Mouse (Mus musculus) CD4-positive, CD25-positive, alpha-beta regulatory T cell, adult 4 months (primary cell): ENCODE data around the gene Dgkq. TPM values are rescaled to one million over a fixed set of nuclear protein-coding genes. Genes with fewer than 3 reads are reported as not detected.
"Not testable (repeated sequence)": the region's sequence is repeated elsewhere in the genome, so short reads cannot be mapped to it uniquely, and the experiment has no call there.

Experiments used
- ATAC-seq: one replicate; pipeline ENCODE4 v1.8.0; 2017
- polyA plus RNA-seq, 2 experiments: library from polyadenylated mRNA; unstranded; fragments of 100-300 nt; shearing (Covaris generic); gene quantifications; one replicate each; pipeline ENCODE4 v1.2.1; 2017

The Dgkq gene
- polyA plus RNA-seq, 2 experiments from 2014 or later = 5.2 to 7.0 TPM

GRCm38 (mm10) chr5:108654444-108654990, 15.0 kb downstream of the Dgkq start:
- ATAC-seq = no peak

GRCm38 (mm10) chr5:108653341-108653740, 16.1 kb downstream of the Dgkq start:
- ATAC-seq = no peak

- ATAC-seq = peak; percentile 91
Observed at GRCm38 (mm10) chr5:108651823-108652222, 17.6 kb downstream of the Dgkq start.

GRCm38 (mm10) chr5:108651136-108651720, 18.2 kb downstream of the Dgkq start:
- ATAC-seq = no peak

DNA sequence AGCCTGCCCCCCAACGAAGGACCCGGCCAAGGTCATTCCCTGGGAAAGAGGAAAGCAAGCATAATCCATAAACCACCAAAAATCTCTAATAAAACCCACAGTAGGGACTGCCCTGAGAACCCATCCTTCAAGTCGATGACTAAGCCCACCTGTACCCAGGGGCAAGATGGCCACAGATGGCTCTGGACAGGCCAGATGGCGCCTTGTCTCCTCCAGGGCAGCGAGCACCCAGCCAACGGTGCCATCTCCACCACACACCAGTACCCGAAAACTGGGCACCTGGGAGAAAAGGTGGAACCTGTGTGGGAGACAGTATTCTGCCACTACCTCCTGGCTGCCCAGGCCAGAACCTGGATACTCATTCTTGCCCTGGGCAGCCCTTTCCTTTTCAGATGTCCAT, 19.1 kb downstream of the Dgkq start:
- no peak for ATAC-seq

GRCm38 (mm10) chr5:108648937-108649576, 20.4 kb downstream of the Dgkq start:
- no peak for ATAC-seq

- ATAC-seq = no peak
Observed at GRCm38 (mm10) chr5:108647820-108648465, 21.5 kb downstream of the Dgkq start.

- no peak for ATAC-seq
Observed at GRCm38 (mm10) chr5:108647311-108647710, 22.2 kb downstream of the Dgkq start.

DNA sequence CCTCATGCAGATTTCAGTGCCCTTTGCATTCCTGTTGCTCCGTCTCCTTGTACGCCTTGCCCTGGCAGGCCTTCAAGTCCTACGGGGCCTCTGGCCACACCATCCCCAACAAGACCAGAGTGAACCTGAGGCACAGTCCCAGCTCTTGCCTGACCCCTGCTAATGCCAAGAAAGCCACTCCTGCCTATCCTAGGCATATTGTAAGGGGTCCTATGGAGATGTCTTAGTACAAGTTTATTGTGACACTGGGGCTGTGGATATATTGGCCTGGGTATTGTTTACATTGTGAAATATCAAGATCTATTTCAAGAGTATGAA, 23.2 kb downstream of the Dgkq start:
- no peak for ATAC-seq

GRCm38 (mm10) chr5:108645651-108646342, 23.7 kb downstream of the Dgkq start:
- ATAC-seq = no peak

DNA sequence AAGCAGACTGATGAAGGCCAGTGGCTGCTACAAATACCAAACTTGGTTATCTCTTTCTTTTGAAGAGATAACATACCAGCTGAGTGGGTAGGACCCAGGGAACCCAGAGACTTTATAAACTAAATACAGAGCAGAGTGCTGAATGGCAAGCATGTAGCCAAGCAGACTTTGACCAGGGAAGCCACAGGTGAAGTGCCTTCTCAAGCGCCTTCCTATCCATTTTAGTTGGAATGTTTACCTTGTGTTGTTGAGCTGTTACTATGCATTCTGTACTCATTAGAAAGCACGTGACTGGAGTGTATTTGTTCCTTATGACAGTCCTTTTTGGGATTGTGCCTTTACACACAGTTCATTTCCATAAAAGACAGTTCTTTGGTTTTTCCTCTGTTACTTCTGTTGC, 25.8 kb downstream of the Dgkq start:
- ATAC-seq = no peak

DNA sequence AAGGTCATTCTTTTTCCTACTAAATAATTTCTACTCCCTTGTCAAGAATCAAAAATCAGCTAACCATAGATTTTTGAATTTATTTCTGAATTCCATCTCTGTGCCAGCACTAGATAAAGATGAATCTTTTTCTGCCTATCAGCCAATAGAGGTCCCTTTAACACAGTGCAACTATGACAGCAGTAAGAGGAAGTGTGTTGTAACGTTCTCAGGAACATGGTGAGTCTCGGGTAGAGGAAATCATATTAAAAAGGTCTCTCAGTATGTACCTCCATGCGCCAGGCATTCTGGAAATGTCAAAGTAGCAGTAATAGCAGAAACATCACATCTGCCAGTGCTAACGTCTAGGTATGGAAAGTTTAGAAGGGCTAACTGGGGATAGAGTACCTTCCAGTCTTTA, 33.3 kb downstream of the Dgkq start:
- ATAC-seq = no peak

GRCm38 (mm10) chr5:108634088-108634487, 35.4 kb downstream of the Dgkq start:
- not testable (repeated sequence) for ATAC-seq

DNA sequence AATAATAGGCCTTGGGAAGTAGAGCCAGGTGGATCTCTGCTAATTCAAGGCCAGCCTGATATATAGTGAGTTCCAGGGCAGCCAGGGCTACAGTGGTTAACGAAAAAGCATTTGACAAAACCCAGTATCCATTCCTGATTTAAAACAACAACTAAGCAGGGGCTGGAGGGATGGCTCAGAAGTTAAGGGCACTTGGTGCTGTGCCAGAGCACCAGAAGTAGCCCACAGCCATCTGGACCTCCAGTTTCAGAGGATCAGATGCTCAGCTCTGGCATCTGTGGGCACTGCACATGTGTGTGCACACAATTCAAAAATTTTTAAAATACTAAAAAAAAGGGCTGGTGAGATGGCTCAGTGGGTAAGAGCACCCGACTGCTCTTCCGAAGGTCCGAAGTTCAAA, 35.8 kb downstream of the Dgkq start:
- ATAC-seq = no peak

- ATAC-seq = peak; percentile 95
Observed at GRCm38 (mm10) chr5:108629634-108630483, 39.6 kb downstream of the Dgkq start, which contains the start of the genes Gak and Tmem175. Gak (minus strand) TSS chr5:108629755. Tmem175 (plus strand) TSS chr5:108629770.

- ATAC-seq = peak; percentile 45
Observed at GRCm38 (mm10) chr5:108628891-108629633, 40.4 kb downstream of the Dgkq start.

DNA sequence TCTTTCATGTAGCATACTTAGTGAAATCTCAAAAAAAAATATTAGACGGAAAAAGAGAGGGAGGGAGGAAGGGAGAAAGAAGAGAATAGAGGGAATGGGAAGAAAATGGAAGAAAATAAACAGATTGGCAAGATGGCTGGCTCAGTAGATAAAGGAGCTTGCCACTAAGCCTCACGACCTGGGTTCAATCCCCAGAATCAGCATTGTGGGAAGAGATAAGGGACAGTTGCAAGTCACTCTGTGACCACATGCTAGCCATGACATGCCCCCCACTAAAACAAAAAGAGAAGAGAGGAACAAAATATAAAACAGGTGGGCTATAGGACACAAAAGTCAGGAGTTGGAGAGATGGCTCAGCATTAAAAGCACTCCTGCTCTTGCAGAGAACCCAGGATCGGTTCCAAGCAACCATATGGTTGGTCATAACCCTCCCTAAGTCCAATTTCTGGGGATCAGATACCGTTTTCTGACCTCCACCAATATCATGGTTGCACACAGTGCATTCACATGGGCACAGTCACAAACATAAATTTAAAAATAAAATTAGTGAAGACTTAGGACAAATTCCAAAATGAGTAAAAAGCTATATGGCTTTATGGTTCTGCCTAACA, 43.3 kb downstream of the Dgkq start:
- no peak for ATAC-seq

DNA sequence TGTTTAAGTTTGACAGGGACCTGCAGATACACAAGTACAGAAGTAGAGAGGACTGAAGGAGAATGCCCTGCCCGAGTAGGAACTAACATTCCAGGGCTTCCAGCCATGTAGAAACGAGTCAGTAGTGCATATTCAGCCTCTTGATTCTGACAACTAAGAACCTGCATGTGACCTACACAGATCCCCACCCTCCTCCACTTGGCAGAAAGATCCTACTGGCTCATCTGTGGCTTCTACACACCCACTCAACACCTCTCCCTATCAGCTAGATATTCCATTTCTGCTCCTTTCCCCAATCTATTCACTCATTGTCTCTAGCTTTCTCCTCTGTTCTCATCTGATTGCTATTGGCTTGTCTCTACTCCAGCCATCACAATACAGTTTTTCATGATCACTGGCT, 47.6 kb downstream of the Dgkq start:
- ATAC-seq = no peak

DNA sequence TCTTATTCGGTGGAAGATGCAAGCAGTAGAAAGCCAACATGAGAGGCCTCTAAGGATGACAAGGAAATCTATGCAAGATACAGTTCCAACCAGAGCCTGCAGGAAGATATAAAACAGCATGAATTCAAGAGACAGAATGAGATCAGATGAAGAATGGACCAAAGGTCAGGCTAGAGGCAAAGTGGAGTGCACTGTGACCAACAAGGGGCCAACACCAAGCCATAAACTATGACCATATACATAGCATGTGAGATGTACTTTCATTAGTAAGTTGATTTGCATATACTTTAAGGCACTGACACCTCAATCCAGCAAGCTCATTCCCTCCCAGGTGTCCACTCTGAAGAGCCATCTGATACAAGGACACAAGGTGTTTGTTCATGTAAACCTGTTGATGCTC, 59.0 kb downstream of the Dgkq start:
- ATAC-seq = no peak

DNA sequence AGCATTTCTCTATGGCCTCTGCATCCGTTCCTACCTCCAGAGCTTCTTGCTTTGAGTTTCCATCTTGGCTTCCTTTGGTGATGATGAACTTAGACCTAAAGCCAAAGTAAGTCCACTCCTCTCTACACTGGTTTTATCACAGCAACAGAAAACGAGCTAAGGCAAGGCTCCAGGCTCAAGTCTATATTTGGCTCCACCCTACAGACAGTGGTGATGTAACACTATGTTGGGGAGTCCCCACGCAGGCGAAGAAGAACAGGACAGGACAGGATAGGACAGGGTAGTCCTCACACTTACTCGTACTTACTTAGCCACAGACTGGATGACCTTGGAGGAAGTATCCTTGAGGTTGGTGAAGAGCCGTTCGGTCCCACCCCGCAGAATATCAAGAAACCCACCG, 66.9 kb downstream of the Dgkq start:
- ATAC-seq = no peak

GRCm38 (mm10) chr5:108599923-108600322, 69.5 kb downstream of the Dgkq start:
- no peak for ATAC-seq
